Mouse (Mus musculus) spleen, postnatal 36 days (tissue): ENCODE results near the gene Nfasc.

Experiments used
- DNase-seq, 2 experiments: peaks; one replicate each; pipeline ENCODE4 v3.0.0; 2022; ENCODE audit warnings: low spot score in 2 of 2, mixed read lengths in 1 of 2

The Nfasc gene

DNA sequence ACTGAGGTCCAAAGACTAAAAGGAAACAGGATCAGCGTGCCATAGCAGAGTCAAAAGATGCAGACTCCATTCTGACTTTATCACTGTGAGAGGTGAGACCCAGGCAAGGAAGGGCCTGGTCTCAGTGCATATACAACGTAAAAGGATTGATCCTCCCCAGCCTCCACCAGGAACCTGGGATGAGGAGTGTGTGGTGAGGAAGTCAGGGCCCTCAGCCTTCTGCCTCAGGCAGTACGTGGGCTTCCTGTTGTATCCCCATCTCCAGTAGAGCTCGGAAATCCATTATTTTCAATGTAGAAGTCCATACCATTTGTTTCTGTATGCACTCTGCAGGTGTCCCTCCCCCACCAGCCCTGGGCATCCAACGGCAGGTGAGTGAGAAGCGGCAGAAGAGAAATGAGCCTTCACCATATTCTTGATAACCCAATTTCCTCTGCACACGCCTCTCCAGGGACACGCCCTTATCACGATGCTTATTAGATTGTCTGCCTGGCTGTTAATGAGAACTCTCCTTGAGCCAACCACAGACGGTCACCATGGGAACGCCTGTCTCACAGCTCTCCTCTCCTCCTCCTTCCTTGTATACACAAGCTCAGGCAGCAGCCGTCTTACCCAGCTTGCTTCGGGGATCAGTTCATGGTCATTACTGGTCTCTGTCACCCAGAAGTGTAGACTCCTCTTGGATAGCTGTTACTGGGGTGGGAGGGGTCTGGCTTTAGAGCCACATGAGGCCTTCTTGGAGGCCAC lies 100.4 kb downstream of the Nfasc start:
- DNase-seq, result no peak

GRCm38 (mm10) chr1:132640256-132640655 lies 101.3 kb downstream of the Nfasc start:
- DNase-seq, result no peak

GRCm38 (mm10) chr1:132637346-132637745 lies 104.3 kb downstream of the Nfasc start:
- no peak for DNase-seq

GRCm38 (mm10) chr1:132629611-132630370 lies 111.8 kb downstream of the Nfasc start:
- no peak for DNase-seq

DNA sequence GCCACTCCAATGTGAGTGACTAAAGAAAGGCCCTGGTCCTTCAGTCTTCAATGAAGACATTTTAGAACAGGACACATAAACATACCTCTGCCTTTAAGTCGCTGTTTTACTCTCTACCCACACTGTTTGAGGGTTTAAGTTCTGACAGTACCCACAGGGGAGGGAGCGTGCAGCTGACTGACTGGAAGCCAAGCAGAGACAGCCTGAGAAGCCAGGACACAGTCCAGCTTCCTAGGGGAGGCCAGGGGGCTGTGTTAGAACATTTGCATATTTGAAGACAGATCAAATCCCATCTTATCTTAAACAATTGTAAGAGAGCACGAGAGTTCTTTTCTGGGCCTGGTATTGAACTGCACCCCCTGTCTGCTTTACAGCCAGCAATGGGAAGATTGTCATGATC lies 113.0 kb downstream of the Nfasc start:
- no peak for DNase-seq

DNA sequence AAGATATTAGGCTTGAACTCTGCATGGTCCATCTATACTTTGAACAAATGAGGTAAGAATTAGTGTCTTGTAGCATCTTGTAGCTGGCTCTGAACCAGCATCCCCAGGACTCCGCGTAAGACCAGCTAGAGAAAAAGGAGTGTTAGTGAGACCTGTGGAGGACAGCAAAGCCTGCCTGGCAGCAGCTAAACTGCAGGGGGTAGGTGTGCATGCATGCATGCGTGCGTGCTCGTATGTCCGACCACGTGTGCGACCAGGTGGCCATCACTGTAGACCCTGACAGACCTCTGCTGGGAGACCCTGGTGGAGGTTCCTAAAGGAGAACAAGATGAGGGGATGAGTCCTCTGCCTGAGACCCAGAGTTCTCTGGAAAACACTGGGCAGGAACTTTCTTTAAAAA lies 113.4 kb downstream of the Nfasc start:
- no peak for DNase-seq

DNA sequence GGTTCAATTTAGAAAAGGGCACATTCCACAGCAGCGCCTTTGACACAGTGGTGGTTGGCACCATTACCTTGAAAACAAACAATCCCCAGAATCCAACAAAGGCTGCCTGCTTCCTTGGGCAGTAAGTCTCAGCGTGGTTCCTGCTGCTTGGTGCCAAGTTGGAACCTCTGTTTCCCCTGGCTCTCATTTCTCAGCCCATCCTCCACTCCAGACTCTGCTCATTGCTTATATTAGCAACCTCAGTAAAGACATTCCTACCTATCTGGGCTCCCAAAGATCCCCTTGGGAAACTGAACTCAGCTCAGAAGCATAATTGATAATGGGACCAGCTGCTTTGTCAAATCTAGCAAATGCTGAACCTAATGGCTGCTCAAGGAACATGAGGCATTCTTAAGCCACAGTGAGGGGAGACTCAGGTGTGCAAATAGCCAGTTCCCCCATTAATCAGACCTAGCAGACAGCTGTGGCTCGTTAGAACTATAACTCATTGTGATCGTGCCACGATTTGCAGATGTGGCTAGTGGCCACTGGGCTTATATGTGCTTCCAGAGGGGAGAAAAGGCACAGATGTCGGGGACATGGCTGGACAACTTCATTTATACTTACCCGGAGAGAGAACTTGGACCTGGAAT lies 115.4 kb downstream of the Nfasc start:
- DNase-seq, result no peak

DNA sequence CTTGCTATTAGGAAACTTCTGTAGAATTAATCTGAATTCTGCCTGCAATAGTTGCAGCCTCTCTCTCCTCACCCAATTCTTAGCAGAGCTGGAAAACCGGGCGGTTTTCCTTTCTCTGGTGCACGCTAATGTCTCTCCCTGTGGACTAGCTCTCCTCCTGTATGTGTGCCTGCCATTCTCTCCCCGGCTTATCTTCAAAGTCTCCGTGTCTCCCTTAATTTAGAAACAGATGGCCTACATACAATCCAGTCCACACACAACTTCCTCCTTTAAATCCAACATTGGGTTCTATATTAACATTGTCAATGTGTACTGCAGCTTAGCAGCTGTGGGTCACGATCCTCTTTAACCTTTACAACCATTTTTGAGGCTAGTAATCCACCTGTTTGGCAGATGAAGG lies 116.6 kb downstream of the Nfasc start:
- no peak for DNase-seq

GRCm38 (mm10) chr1:132624466-132624865 lies 117.1 kb downstream of the Nfasc start:
- no peak for DNase-seq

GRCm38 (mm10) chr1:132623641-132624336 lies 117.8 kb downstream of the Nfasc start:
- no peak for DNase-seq

DNA sequence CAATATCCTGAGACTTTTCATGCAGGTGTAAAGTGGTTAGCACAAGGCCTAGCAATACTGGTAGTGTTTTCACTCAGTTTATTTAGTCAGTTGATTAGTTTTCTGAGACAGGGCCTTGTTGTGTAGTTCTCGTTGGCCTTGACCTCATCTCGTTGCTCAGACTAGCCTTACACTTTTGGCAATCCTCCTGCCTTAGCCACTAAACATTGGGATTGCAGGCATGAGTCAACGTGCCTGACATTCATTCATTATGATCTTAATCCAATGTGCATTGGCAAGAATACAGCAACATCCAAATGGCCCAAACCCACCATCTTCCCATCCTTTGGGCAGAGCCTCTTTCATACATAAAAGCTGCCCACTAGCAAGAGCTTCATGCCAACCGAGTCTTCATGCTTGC lies 129.5 kb downstream of the Nfasc start:
- DNase-seq, result no peak

GRCm38 (mm10) chr1:132609048-132609634 lies 132.5 kb downstream of the Nfasc start:
- DNase-seq, result peak in 1 of 2 experiments; percentile 32

DNA sequence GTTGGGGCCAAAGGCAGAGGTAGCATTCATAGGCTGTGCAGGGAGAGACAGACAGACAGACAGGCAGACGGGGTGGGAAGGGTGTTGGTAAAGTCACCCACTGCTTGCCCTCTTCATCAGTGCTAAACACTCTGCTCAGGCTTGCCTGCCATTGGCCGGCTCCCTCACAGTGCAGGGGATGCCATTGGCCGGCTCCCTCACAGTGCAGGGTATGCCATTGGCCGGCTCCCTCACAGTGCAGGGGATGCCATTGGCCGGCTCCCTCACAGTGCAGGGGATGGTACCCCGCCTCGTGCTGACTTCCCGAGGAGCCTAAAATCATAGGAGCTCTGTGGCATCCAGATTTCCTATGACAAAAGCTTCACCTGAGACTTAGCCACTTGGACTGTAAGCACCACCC lies 139.4 kb downstream of the Nfasc start:
- DNase-seq, result no peak

DNA sequence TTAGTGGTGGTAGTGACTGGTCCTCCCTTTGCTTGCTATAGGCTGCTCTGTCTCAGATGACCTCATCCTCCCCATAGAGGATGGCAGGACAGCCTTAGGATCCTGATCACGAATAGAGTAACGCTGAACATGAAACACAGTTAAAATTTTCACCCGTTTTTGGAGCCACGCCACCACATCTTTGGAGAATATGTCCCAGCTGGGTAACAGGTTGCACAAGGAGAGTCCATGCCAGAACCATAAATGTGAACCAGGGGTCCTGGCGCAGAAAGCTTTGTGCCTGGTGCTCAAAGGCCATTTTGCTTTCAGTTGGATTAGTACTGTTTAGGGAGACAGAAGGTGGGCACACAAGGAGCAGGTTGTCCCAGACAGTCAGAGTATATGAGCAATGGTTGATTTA lies 143.6 kb downstream of the Nfasc start:
- DNase-seq, result no peak

DNA sequence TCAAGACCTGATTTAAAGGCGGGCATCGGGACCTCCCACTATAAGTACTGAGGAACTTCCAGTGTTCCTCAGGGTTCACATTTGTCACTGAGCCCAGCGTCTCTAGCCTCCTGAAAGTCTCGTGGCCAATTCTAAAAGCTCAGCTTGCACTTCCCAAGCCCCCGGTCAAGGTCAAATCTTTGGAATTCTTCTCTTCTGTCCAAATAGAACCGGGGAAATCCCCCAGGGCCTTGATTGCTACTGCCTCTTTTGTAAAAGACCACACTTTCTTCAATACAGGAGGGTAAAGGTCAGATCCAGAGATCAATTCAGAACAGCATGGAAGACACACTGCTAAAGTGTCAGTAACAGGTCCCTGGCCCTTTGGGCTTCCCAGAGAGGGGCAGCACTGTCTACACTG lies 145.9 kb downstream of the Nfasc start:
- DNase-seq, result no peak

- peak; percentile 54 to 60 for DNase-seq
Observed at GRCm38 (mm10) chr1:132594587-132594986, 147.0 kb downstream of the Nfasc start.

- no peak for DNase-seq
Observed at GRCm38 (mm10) chr1:132592145-132592544, 149.5 kb downstream of the Nfasc start.

- DNase-seq, result no peak
Observed at GRCm38 (mm10) chr1:132591399-132591930, 150.1 kb downstream of the Nfasc start.

DNA sequence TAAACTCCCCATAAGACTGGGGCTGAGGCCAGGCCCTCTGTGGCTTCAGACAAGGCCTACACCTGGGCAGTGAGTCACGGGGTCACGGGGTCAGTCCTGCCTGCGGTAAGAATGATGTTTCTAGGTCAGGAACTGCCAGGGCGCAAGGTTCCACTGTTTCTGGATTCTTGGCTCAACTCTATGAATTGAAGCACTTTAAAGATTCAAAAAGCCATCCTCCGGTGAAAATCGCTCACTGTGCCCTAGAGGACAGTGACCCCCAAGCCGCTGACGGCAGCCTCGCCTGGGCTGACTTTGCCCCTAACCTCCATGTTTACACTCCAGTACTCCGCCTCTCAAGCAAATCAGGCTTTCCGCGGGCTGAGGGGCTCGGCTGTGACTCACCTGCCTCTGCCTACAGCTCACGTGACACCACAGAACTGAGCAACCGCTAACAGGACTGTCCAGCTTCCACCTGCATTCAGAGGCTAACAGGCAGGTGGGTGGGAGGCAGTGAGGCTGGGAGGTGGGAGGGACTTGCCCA lies 154.9 kb downstream of the Nfasc start:
- no peak for DNase-seq

DNA sequence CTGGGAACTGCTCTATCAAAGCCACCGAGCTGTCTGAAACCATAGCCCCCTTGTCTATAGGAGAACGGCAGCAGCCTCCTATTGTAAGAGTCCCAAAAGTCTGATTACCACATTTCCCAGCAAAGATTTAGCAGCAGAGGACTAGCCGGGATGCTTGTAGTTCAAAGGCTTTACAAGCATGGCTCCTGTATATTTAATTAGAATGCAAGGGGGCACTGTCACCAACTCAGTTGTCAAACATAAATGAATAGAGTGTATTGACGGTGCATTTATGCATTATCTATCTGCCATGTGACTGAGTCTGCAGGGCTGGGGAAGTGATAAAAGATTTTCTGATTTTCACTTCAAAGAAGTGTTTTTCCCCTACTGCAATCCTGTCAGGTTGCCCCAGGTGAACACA lies 156.2 kb downstream of the Nfasc start:
- DNase-seq, result no peak

- no peak for DNase-seq
Observed at GRCm38 (mm10) chr1:132582998-132583604, 158.5 kb downstream of the Nfasc start.
